Mouse (Mus musculus) left cerebral cortex, postnatal 14 days (tissue): ENCODE measurements around the gene Ttll9. TPM values are rescaled to one million over a fixed set of nuclear protein-coding genes. Genes with fewer than 3 reads are reported as not detected.

ENCODE experiments used
- DNase-seq, 2 experiments: peaks; one replicate each; pipeline ENCODE4 v3.0.0; 2021 to 2022; ENCODE audit warnings: low spot score in 2 of 2, mixed read lengths in 1 of 2
- intact Hi-C: fragments of 180-260 bp; cut with DNase I; formaldehyde crosslinking; loops from one replicate; pipeline ENCODE4 v1.15.1; 2025
- total RNA-seq, 2 experiments: library from RNA; stranded (reverse); gene quantifications; 2 replicates each; pipeline ENCODE4 v1.2.3; 2021

Ttll9 gene
- total RNA-seq, 2 experiments from 2014 or later: 3.1 to 3.2 TPM

DNA sequence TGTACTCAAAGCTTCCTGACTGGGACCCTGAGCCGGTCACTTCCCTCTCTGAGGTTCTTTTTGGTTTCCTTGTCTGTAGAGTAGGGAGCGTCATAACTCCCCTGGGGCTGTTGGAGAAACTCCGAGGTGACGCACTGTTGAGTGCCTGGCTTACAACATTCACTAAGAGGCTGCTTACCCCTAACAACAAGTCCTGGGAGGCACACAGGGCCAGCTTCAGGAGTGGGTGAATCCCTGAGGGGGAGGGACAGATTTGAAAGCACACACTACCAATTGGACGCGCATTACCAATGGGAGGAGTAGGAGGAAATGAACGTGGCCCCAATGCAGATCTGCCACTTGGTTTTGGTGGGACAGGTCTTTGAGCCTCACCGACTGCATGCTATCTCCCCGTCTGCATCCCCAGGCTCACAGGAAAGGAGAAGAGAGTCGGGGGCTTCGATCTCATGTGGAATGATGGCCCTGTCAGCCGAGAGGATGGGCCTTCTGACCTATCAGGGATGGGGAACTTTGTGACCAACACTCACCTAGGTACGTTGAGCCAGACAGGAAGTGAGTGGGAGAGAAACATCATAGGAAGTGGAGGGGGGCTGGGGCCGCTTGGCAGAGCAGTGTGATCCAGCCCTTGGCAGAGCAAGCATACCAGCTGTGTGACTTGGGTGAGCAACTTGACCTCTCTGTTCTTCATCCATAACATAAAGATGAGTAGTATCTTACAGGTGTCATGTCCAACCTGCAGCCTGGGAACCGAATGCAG, 40.4 kb downstream of the Ttll9 start:
- intact Hi-C loops: no loop called here
- no peak for DNase-seq

DNA sequence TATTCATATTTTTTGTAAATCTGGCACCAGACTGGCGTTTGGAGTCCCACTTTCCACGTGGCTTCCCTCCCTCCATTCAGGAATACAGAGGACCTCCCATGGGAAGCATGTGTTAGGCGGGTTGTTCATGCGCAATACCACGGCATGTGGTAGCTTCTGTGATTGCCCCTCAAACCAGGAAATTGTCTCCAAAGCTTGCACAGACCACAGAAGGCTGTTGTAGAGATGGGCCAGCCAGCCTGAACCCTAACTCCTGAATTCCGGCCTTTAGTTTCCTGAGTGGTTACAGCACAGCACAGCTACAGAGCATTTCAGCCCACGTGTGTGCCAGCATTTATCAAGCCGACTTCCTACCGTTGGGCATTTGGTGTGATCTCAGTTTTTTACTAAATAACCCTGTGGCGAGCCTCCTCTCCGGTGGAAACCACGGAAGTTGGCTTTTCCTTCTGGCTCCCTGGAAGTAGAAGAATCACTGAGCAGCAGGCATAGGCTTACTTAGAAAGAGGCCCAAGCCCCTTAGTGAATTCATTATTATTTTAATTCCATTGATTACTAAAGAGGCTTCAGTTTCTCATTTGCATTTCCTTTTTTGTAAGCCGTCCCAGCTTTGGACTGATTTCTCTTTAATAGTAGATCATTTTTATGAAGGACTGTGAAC, 41.5 kb downstream of the Ttll9 start:
- intact Hi-C loops: no loop called here

GRCm38 (mm10) chr2:153005981-153006380, 43.7 kb downstream of the Ttll9 start:
- DNase-seq: no peak
- intact Hi-C loops: no loop called here

More for the DNA sequence above, 41.5 kb downstream of the Ttll9 start:
- no peak for DNase-seq

GRCm38 (mm10) chr2:153009192-153009973, 47.1 kb downstream of the Ttll9 start:
- intact Hi-C loops: no loop called here
- DNase-seq: no peak

- DNase-seq: peak; percentile 22 to 49
- intact Hi-C loops: no loop called here
Observed at GRCm38 (mm10) chr2:153013724-153014515, 51.6 kb downstream of the Ttll9 start.

GRCm38 (mm10) chr2:153014758-153015593, 52.7 kb downstream of the Ttll9 start, which contains the start of gene Pdrg1:
Gene Pdrg1, minus strand, starts transcription at chr2:153015427.
- peak; percentile 92 to 97 for DNase-seq
- intact Hi-C loops: loop anchor here (5.0 kb wide), 2 partner anchors 68 to 103 kb away; partner anchors contain the start of gene Mylk2

GRCm38 (mm10) chr2:153015804-153016203, 53.5 kb downstream of the Ttll9 start:
- intact Hi-C loops: loop anchor here (5.0 kb wide), 2 partner anchors 69 to 104 kb away; partner anchors contain the start of gene Mylk2

DNA sequence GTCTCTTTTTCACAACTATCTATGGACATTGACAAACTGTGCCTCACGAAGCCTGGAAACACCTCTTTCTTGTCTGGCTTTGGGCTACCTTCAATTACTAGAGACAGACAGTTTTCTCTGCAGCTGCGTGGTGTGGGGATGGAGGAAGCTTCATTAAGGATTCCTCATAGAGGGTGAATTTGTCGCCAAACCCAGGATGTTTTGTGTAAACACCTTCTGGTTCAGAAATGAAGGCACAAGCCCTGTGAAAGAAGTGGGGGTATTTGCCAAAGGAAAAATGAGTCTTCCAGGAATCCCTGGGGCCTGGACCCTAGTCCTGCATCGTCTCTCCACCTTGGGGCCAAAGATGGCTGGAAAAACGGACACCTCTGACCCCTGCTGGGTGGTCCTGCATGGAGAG, 54.5 kb downstream of the Ttll9 start:
- DNase-seq: no peak

More at GRCm38 (mm10) chr2:153015804-153016203, 53.5 kb downstream of the Ttll9 start:
- DNase-seq: peak in 1 of 2 experiments; percentile 33

DNA sequence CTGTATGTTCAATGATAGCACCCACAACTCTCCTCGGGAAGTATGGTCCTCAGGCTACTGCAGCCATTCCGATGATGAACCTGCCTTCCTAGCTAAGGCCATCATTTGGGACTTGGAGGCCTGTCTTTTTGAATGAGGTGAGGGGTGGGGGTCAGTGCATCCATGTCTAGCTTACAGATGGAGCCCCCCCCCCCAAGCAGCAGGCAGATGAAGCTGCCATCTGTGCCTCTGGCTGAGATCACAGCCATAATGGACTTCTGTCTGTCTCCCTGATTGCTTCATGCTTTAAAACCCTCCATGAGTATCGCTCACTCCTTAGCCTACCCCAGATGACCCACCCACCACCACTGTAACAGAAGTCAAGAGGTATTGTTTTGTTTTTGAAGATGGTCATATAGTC, 57.1 kb downstream of the Ttll9 start:
- no peak for DNase-seq
- intact Hi-C loops: loop anchor here (5.0 kb wide), 2 partner anchors 72 to 107 kb away; partner anchors contain the start of gene Mylk2

More for the DNA sequence above, 54.5 kb downstream of the Ttll9 start:
- intact Hi-C loops: loop anchor here (5.0 kb wide), 2 partner anchors 69 to 104 kb away; partner anchors contain the start of gene Mylk2

DNA sequence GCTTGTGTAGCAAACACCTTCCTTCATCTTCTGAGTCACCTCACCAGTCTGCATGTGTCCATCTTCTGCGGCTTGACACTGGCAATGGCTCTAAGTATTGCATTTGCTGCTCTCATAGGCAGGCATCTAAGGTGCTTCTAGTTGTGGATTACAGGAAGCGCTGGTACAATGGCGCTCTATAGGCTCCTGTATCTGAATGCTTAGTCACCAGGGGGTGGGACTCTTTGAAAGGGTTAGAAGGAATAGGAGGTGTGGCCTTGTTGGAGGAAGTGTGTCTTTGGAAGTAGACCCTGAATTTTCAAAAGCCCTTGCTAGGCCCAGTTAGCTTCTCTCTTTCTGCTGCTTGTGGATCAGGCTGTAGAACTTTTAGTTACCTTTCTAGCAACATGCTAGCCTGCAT, 58.9 kb downstream of the Ttll9 start:
- no peak for DNase-seq
- intact Hi-C loops: no loop called here

DNA sequence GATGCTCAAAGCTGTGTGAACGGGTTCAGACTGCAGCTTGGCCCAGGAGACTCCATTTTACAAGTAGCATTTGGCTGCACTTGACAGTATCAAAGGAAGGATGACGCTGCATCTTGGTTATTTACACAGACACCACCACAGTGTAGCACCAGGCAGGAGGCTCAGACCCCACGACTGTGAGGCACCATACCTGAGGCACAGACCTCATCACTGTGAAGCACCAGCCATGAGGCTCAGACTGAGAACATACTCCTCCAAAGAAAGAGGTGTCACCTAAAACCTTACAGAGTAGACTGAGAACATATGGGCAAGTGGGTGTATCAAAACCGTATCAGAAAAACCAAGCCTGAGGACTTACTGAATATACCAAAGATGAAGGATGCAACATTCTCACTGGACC, 60.6 kb downstream of the Ttll9 start:
- peak in 1 of 2 experiments; percentile 35 for DNase-seq
- intact Hi-C loops: no loop called here

GRCm38 (mm10) chr2:153026052-153026451, 63.8 kb downstream of the Ttll9 start:
- intact Hi-C loops: no loop called here
- no peak for DNase-seq

DNA sequence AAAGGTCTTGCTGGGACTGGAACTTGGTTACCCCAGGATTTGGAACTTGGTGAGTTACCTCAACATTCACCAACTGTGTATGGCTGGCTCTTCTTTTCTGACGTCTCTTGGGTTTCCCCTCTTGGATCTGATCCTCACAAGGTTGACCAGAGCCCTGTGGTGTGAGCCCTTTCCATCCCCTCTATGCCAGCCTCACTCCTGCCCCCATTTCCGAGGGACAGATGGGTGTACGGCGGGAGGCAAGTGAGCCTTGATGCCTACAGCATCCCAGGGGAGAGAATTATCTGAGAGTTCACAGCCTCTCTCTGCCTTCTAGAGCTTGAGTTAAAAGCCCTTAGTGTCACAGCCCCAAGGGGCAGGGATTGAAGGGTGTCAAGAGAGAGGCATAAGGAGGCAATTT, 65.2 kb downstream of the Ttll9 start:
- DNase-seq: no peak

DNA sequence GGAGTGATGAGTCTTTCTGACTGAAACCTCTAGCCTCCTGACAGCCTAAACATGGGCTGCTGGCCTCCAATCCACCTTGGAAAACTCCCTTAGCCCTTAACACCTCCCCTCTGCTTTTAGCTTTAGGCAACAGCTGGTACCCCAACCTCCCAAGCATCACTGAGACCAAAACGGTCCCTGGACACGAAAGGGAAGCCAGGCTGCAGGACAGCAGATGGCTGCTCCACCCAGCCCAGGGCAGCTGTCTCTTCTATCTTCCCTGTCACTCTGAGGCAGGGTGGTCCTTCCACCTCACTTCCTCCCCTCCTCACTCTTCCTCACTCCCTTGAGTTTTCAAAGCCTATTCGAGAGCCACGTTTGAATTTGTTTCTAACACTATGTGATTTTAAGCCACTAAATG, 68.1 kb downstream of the Ttll9 start:
- DNase-seq: no peak
- intact Hi-C loops: no loop called here

More for the DNA sequence above, 65.2 kb downstream of the Ttll9 start:
- intact Hi-C loops: no loop called here

GRCm38 (mm10) chr2:153031126-153032082, 69.1 kb downstream of the Ttll9 start, which contains the start of gene Xkr7:
Gene Xkr7, plus strand, starts transcription at chr2:153031852.
- DNase-seq: peak in 1 of 2 experiments; percentile 40
- intact Hi-C loops: no loop called here

DNA sequence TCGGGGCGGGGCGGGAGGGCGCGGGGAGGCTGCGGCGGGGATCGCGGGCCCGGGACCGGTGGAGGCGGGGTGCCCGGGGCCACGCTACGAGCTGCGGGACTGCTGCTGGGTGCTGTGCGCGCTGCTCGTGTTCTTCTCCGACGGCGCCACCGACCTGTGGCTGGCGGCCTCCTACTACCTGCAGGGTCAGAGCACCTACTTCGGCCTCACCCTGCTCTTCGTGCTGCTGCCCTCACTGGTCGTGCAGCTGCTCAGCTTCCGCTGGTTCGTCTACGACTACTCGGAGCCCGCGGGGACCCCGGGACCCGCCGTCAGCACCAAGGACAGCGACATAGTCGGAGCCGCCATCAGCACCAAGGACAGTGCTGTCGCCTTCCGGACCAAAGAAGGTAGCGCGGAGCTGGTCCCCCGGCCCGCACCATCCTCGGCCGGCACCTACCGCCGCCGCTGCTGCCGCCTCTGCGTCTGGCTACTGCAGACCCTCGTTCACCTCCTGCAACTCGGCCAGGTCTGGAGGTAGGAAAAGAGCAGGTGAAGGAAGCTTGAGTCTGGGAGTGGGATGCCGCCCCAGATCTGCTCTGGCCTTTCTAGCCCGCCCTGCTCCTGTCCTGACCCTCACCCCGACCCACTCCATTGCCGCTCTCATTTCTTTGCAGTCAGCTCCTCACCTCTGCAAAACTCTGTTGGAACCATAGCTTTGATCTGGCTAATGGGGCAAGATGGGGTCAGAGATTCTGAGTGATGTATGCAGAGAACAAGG, 70.0 kb downstream of the Ttll9 start:
- intact Hi-C loops: no loop called here
- peak; percentile 33 to 66 for DNase-seq
